Mouse (Mus musculus) neural tube, embryonic 12.5 days (tissue): ENCODE measurements at regions not wholly inside any gene's neighbourhood (a gene's known extent, or its start where the extent isn't known, plus 50 kb on each side); places are given as distances from the start of the nearest gene placed in this dataset.

Source experiments
- ATAC-seq: fragments of 200-750 bp; cut with Nextera tagmentation; 2 replicates; pipeline ENCODE4 v1.8.0; 2017; ENCODE audit warnings: low read depth, mild to moderate bottlenecking, moderate TSS enrichment, moderate library complexity; ENCODE audit not compliant: low FRiP score
- H3K27ac ChIP-seq: fragments of 300-500 bp; sonication (generic); 2 replicates; pipeline ENCODE4 v1.5.1; 2016
- H3K27me3 ChIP-seq: fragments of 300-500 bp; sonication (generic); replicated peaks from 2 replicates; pipeline ENCODE4 v1.6.1; 2016; ENCODE audit warnings: mild to moderate bottlenecking
- H3K36me3 ChIP-seq: fragments of 300-500 bp; sonication (generic); 2 replicates; pipeline ENCODE4 v1.6.1; 2016; ENCODE audit warnings: mild to moderate bottlenecking
- H3K4me1 ChIP-seq: fragments of 300-500 bp; sonication (generic); 2 replicates; pipeline ENCODE4 v1.6.1; 2016
- H3K4me2 ChIP-seq: fragments of 300-500 bp; sonication (generic); replicated peaks from 2 replicates; pipeline ENCODE4 v1.6.1; 2016; ENCODE audit warnings: mild to moderate bottlenecking
- H3K4me3 ChIP-seq: fragments of 300-500 bp; sonication (generic); 2 replicates; pipeline ENCODE4 v1.5.1; 2016
- H3K9ac ChIP-seq: fragments of 300-500 bp; sonication (generic); 2 replicates; pipeline ENCODE4 v1.6.1; 2016; ENCODE audit warnings: mild to moderate bottlenecking
- H3K9me3 ChIP-seq: fragments of 300-500 bp; sonication (generic); 2 replicates; pipeline ENCODE4 v1.6.1; 2016; ENCODE audit warnings: mild to moderate bottlenecking
- WGBS: fragments of 180-500 bp; shearing (Covaris S2); methylation state at CpG from one replicate; pipeline ENCODE4 v1.1.7; 2016; 5-methylcytosine and 5-hydroxymethylcytosine counted together

- Histone ChIP-seq H3K27me3 (no peaks in the 10 kb centered on the region), H3K36me3 (no peaks in the 10 kb centered on the region), H3K27ac (no peak overlapping the region), H3K4me3 (no peak overlapping the region), H3K9me3 (no peaks in the 10 kb centered on the region), H3K4me1 (no peaks in the 10 kb centered on the region), H3K4me2 (no peak overlapping the region), H3K9ac (no peak overlapping the region)
- 92% methylated on average over 5 of the region's 5 CpGs for WGBS
- no peak for ATAC-seq
Measured at GRCm38 (mm10) chr10:21762516-21762915, 119.5 kb upstream of the Sgk1 start.

- no peak overlapping the region for H3K4me3 ChIP-seq
- H3K36me3 ChIP-seq = no peaks in the 10 kb centered on the region
- 90% methylated on average over 17 of the region's 17 CpGs for WGBS
- no peak overlapping the region for H3K4me2 ChIP-seq
- no peak overlapping the region for H3K9ac ChIP-seq
- no peaks in the 10 kb centered on the region for H3K27me3 ChIP-seq
- no peaks in the 10 kb centered on the region for H3K4me1 ChIP-seq
- ATAC-seq = no peak
- no peak overlapping the region for H3K27ac ChIP-seq
- H3K9me3 ChIP-seq = no peaks in the 10 kb centered on the region
Measured at GRCm38 (mm10) chr10:21763017-21763964, 118.7 kb upstream of the Sgk1 start.

- Histone ChIP-seq H3K27ac (no peak overlapping the region), H3K9ac (no peak overlapping the region), H3K4me2 (no peak overlapping the region), H3K4me3 (no peak overlapping the region), H3K4me1 (no peaks in the 10 kb centered on the region), H3K36me3 (no peaks in the 10 kb centered on the region), H3K27me3 (no peaks in the 10 kb centered on the region), H3K9me3 (no peaks in the 10 kb centered on the region)
- 92% methylated on average over 8 of the region's 8 CpGs for WGBS
- ATAC-seq = no peak
Measured at GRCm38 (mm10) chr10:21764090-21764489, 117.9 kb upstream of the Sgk1 start.

- WGBS = 81% methylated on average over 13 of the region's 13 CpGs
- Histone ChIP-seq H3K9ac (no peak overlapping the region), H3K27me3 (no peaks in the 10 kb centered on the region), H3K4me1 (no peaks in the 10 kb centered on the region), H3K27ac (no peak overlapping the region), H3K4me2 (no peak overlapping the region), H3K4me3 (no peak overlapping the region), H3K9me3 (no peaks in the 10 kb centered on the region), H3K36me3 (no peaks in the 10 kb centered on the region)
- ATAC-seq = no peak
Measured at GRCm38 (mm10) chr10:21764891-21765290, 117.1 kb upstream of the Sgk1 start.

GRCm38 (mm10) chr10:21773548-21773947 is 108.4 kb upstream of the Sgk1 start:
- Histone ChIP-seq H3K36me3 (no peaks in the 10 kb centered on the region), H3K9ac (no peak overlapping the region), H3K4me2 (no peak overlapping the region), H3K4me3 (no peak overlapping the region), H3K9me3 (no peaks in the 10 kb centered on the region), H3K27me3 (no peaks in the 10 kb centered on the region), H3K4me1 (0 out of 2 replicates have a peak, but pooled peaks cover 7% of the 10 kb centered on the region), H3K27ac (no peak overlapping the region)
- ATAC-seq = no peak
- WGBS = 81% methylated on average over 4 of the region's 4 CpGs

- H3K9me3 ChIP-seq = no peaks in the 10 kb centered on the region
- H3K27ac ChIP-seq = no peak overlapping the region
- no peak overlapping the region for H3K4me2 ChIP-seq
- no peak overlapping the region for H3K4me3 ChIP-seq
- H3K27me3 ChIP-seq = no peaks in the 10 kb centered on the region
- no peaks in the 10 kb centered on the region for H3K36me3 ChIP-seq
- WGBS = 87% methylated on average over 5 of the region's 5 CpGs
- 0 out of 2 replicates have a peak, but pooled peaks cover 7% of the 10 kb centered on the region for H3K4me1 ChIP-seq
- ATAC-seq = no peak
- H3K9ac ChIP-seq = no peak overlapping the region
Measured at GRCm38 (mm10) chr10:21775441-21775840, 106.5 kb upstream of the Sgk1 start.

GRCm38 (mm10) chr10:21775911-21776761 is 105.8 kb upstream of the Sgk1 start:
- Histone ChIP-seq H3K27me3 (no peaks in the 10 kb centered on the region), H3K9me3 (no peaks in the 10 kb centered on the region), H3K36me3 (no peaks in the 10 kb centered on the region), H3K4me2 (no peak overlapping the region), H3K9ac (no peak overlapping the region), H3K4me3 (no peak overlapping the region), H3K27ac (no peak overlapping the region), H3K4me1 (0 out of 2 replicates have a peak, but pooled peaks cover 7% of the 10 kb centered on the region)
- no peak; the same call in 1 of the 2 replicates for ATAC-seq
- 61% methylated on average over 12 of the region's 12 CpGs for WGBS

GRCm38 (mm10) chr10:21776762-21777080 is 105.3 kb upstream of the Sgk1 start:
- Histone ChIP-seq H3K36me3 (no peaks in the 10 kb centered on the region), H3K9ac (no peak overlapping the region), H3K4me3 (no peak overlapping the region), H3K9me3 (no peaks in the 10 kb centered on the region), H3K27me3 (no peaks in the 10 kb centered on the region), H3K4me1 (0 out of 2 replicates have a peak, but pooled peaks cover 7% of the 10 kb centered on the region), H3K4me2 (no peak overlapping the region), H3K27ac (no peak overlapping the region)
- 77% methylated on average over 8 of the region's 8 CpGs for WGBS
- ATAC-seq = no peak

- WGBS = 96% methylated on average over 3 of the region's 3 CpGs
- Histone ChIP-seq H3K27ac (no peak overlapping the region), H3K4me3 (no peak overlapping the region), H3K9me3 (no peaks in the 10 kb centered on the region), H3K9ac (no peak overlapping the region), H3K4me2 (no peak overlapping the region), H3K36me3 (no peaks in the 10 kb centered on the region), H3K4me1 (0 out of 2 replicates have a peak, but pooled peaks cover 7% of the 10 kb centered on the region), H3K27me3 (no peaks in the 10 kb centered on the region)
- no peak for ATAC-seq
Measured at GRCm38 (mm10) chr10:21777103-21777502, 104.9 kb upstream of the Sgk1 start.

- Histone ChIP-seq H3K36me3 (no peaks in the 10 kb centered on the region), H3K4me2 (no peak overlapping the region), H3K27ac (no peak overlapping the region), H3K9me3 (no peaks in the 10 kb centered on the region), H3K27me3 (no peaks in the 10 kb centered on the region), H3K4me1 (peaks cover 3% of the 10 kb centered on the region; the same call in 1 of the 2 replicates), H3K9ac (no peak overlapping the region), H3K4me3 (no peak overlapping the region)
- ATAC-seq = no peak
- 89% methylated on average over 7 of the region's 7 CpGs for WGBS
Measured at GRCm38 (mm10) chr10:21783478-21783877, 98.5 kb upstream of the Sgk1 start.

GRCm38 (mm10) chr10:21785110-21785509 is 96.9 kb upstream of the Sgk1 start:
- peaks cover 3% of the 10 kb centered on the region; the same call in 1 of the 2 replicates for H3K4me1 ChIP-seq
- ATAC-seq = peak; percentile 56; the same call in 1 of the 2 replicates
- H3K4me2 ChIP-seq = no peak overlapping the region
- no peak overlapping the region for H3K27ac ChIP-seq
- 33% methylated on average over 4 of the region's 4 CpGs for WGBS
- H3K36me3 ChIP-seq = no peaks in the 10 kb centered on the region
- H3K27me3 ChIP-seq = no peaks in the 10 kb centered on the region
- no peak overlapping the region for H3K9ac ChIP-seq
- H3K4me3 ChIP-seq = no peak overlapping the region
- no peaks in the 10 kb centered on the region for H3K9me3 ChIP-seq

- Histone ChIP-seq H3K9me3 (no peaks in the 10 kb centered on the region), H3K9ac (no peak overlapping the region), H3K27me3 (no peaks in the 10 kb centered on the region), H3K4me2 (no peak overlapping the region), H3K27ac (no peak overlapping the region), H3K4me1 (peaks cover 3% of the 10 kb centered on the region; the same call in 1 of the 2 replicates), H3K4me3 (no peak overlapping the region), H3K36me3 (no peaks in the 10 kb centered on the region)
- WGBS = 77% methylated on average over 5 of the region's 5 CpGs
- no peak for ATAC-seq
Measured at GRCm38 (mm10) chr10:21785785-21786184, 96.2 kb upstream of the Sgk1 start.
